Mouse (Mus musculus): ENCODE measurements at regions not wholly inside any gene's neighbourhood (a gene's known extent, or its start where the extent isn't known, plus 50 kb on each side); places are given as distances from the start of the nearest gene placed in this dataset.

- H3K9me3 ChIP-seq, result no peaks in the 10 kb centered on the region
- H3K4me3 ChIP-seq (replicated peaks), result no peak overlapping the region
Measured at GRCm38 (mm10) chr15:93710493-93711149, 114.9 kb upstream of the Prickle1 start.

GRCm38 (mm10) chr15:93706366-93706930 lies 110.8 kb upstream of the Prickle1 start:
- no peak overlapping the region for H3K4me3 ChIP-seq (replicated peaks)
- H3K27me3 ChIP-seq (replicated peaks), result peaks cover 8% of the 10 kb centered on the region
- no peaks in the 10 kb centered on the region for H3K36me3 ChIP-seq (replicated peaks; ENCODE audit: low read length)
- H3K9me3 ChIP-seq, result no peaks in the 10 kb centered on the region
- no peak for TF ChIP-seq GATA1 (IDR thresholded peaks at IDR 0.05; ENCODE audit: borderline replicate concordance, low read length)
- TF ChIP-seq FLI1 (IDR thresholded peaks at IDR 0.05; ENCODE audit: low read length), result no peak
- peaks cover 16% of the 10 kb centered on the region for H3K4me1 ChIP-seq

More at GRCm38 (mm10) chr15:93710493-93711149, 114.9 kb upstream of the Prickle1 start:
- peaks cover 31% of the 10 kb centered on the region for H3K4me1 ChIP-seq
- peaks cover 5% of the 10 kb centered on the region for H3K27me3 ChIP-seq (replicated peaks)
- no peak for TF ChIP-seq FLI1 (IDR thresholded peaks at IDR 0.05; ENCODE audit: low read length)
- TF ChIP-seq GATA1 (IDR thresholded peaks at IDR 0.05; ENCODE audit: borderline replicate concordance, low read length), result no peak
- H3K36me3 ChIP-seq (replicated peaks; ENCODE audit: low read length), result no peaks in the 10 kb centered on the region

GRCm38 (mm10) chr15:93705651-93706050 lies 110.0 kb upstream of the Prickle1 start:
- Histone ChIP-seq H3K4me1 (peaks cover 15% of the 10 kb centered on the region), H3K27me3 (replicated peaks) (peaks cover 6% of the 10 kb centered on the region), H3K4me3 (replicated peaks) (no peak overlapping the region), H3K36me3 (replicated peaks; ENCODE audit: low read length) (no peaks in the 10 kb centered on the region), H3K9me3 (no peaks in the 10 kb centered on the region)
- TF ChIP-seq GATA1 (IDR thresholded peaks at IDR 0.05; ENCODE audit: borderline replicate concordance, low read length), result no peak
- TF ChIP-seq FLI1 (IDR thresholded peaks at IDR 0.05; ENCODE audit: low read length), result no peak

- no peaks in the 10 kb centered on the region for H3K36me3 ChIP-seq (replicated peaks; ENCODE audit: low read length)
- H3K9me3 ChIP-seq, result no peaks in the 10 kb centered on the region
- H3K27me3 ChIP-seq (replicated peaks), result peaks cover 6% of the 10 kb centered on the region
- TF ChIP-seq FLI1 (IDR thresholded peaks at IDR 0.05; ENCODE audit: low read length) (no peak), GATA1 (IDR thresholded peaks at IDR 0.05; ENCODE audit: borderline replicate concordance, low read length) (no peak)
- no peak overlapping the region for H3K4me3 ChIP-seq (replicated peaks)
- H3K4me1 ChIP-seq, result peaks cover 15% of the 10 kb centered on the region
Measured at GRCm38 (mm10) chr15:93705109-93705508, 109.4 kb upstream of the Prickle1 start.

- H3K9me3 ChIP-seq, result no peaks in the 10 kb centered on the region
- peaks cover 20% of the 10 kb centered on the region for H3K4me1 ChIP-seq
Measured at GRCm38 (mm10) chr15:93701017-93701416, 105.3 kb upstream of the Prickle1 start.

GRCm38 (mm10) chr15:93699971-93700370 lies 104.3 kb upstream of the Prickle1 start:
- TF ChIP-seq GATA1 (IDR thresholded peaks at IDR 0.05; ENCODE audit: borderline replicate concordance, low read length) (no peak), FLI1 (IDR thresholded peaks at IDR 0.05; ENCODE audit: low read length) (no peak)

More at GRCm38 (mm10) chr15:93701017-93701416, 105.3 kb upstream of the Prickle1 start:
- Histone ChIP-seq H3K27me3 (replicated peaks) (peaks cover 5% of the 10 kb centered on the region), H3K36me3 (replicated peaks; ENCODE audit: low read length) (no peaks in the 10 kb centered on the region), H3K4me3 (replicated peaks) (no peak overlapping the region)
- no peak for TF ChIP-seq GATA1 (IDR thresholded peaks at IDR 0.05; ENCODE audit: borderline replicate concordance, low read length)

GRCm38 (mm10) chr15:93698182-93698822 lies 102.6 kb upstream of the Prickle1 start:
- H3K27me3 ChIP-seq (replicated peaks), result peaks cover 7% of the 10 kb centered on the region
- H3K36me3 ChIP-seq (replicated peaks; ENCODE audit: low read length), result no peaks in the 10 kb centered on the region
- peaks cover 25% of the 10 kb centered on the region for H3K4me1 ChIP-seq
- H3K4me3 ChIP-seq (replicated peaks), result no peak overlapping the region
- no peaks in the 10 kb centered on the region for H3K9me3 ChIP-seq
- no peak for TF ChIP-seq FLI1 (IDR thresholded peaks at IDR 0.05; ENCODE audit: low read length)
- TF ChIP-seq GATA1 (IDR thresholded peaks at IDR 0.05; ENCODE audit: borderline replicate concordance, low read length), result no peak

More at GRCm38 (mm10) chr15:93699971-93700370, 104.3 kb upstream of the Prickle1 start:
- no peak overlapping the region for H3K4me3 ChIP-seq (replicated peaks)
- H3K36me3 ChIP-seq (replicated peaks; ENCODE audit: low read length), result no peaks in the 10 kb centered on the region
- H3K4me1 ChIP-seq, result peaks cover 25% of the 10 kb centered on the region
- H3K9me3 ChIP-seq, result no peaks in the 10 kb centered on the region
- H3K27me3 ChIP-seq (replicated peaks), result peaks cover 8% of the 10 kb centered on the region

GRCm38 (mm10) chr15:93690717-93691116 lies 95.0 kb upstream of the Prickle1 start:
- no peak for TF ChIP-seq FLI1 (IDR thresholded peaks at IDR 0.05; ENCODE audit: low read length)
- no peak for TF ChIP-seq GATA1 (IDR thresholded peaks at IDR 0.05; ENCODE audit: borderline replicate concordance, low read length)
- peaks cover 25% of the 10 kb centered on the region for H3K9me3 ChIP-seq
- H3K36me3 ChIP-seq (replicated peaks; ENCODE audit: low read length), result no peaks in the 10 kb centered on the region
- no peak overlapping the region for H3K4me3 ChIP-seq (replicated peaks)
- peaks cover 16% of the 10 kb centered on the region for H3K27me3 ChIP-seq (replicated peaks)
- H3K4me1 ChIP-seq, result peaks cover 6% of the 10 kb centered on the region

GRCm38 (mm10) chr15:93690011-93690410 lies 94.3 kb upstream of the Prickle1 start:
- no peaks in the 10 kb centered on the region for H3K36me3 ChIP-seq (replicated peaks; ENCODE audit: low read length)
- H3K4me1 ChIP-seq, result peaks cover 3% of the 10 kb centered on the region; the same call in 1 of the 2 replicates
- H3K4me3 ChIP-seq (replicated peaks), result no peak overlapping the region
- H3K27me3 ChIP-seq (replicated peaks), result peaks cover 16% of the 10 kb centered on the region
- no peak for TF ChIP-seq GATA1 (IDR thresholded peaks at IDR 0.05; ENCODE audit: borderline replicate concordance, low read length)
- no peak for TF ChIP-seq FLI1 (IDR thresholded peaks at IDR 0.05; ENCODE audit: low read length)
- H3K9me3 ChIP-seq, result peaks cover 25% of the 10 kb centered on the region

- no peak for TF ChIP-seq FLI1 (IDR thresholded peaks at IDR 0.05; ENCODE audit: low read length)
- TF ChIP-seq GATA1 (IDR thresholded peaks at IDR 0.05; ENCODE audit: borderline replicate concordance, low read length), result no peak
- peaks cover 7% of the 10 kb centered on the region for H3K4me1 ChIP-seq
- no peaks in the 10 kb centered on the region for H3K36me3 ChIP-seq (replicated peaks; ENCODE audit: low read length)
- peaks cover 14% of the 10 kb centered on the region for H3K27me3 ChIP-seq (replicated peaks)
- no peak overlapping the region for H3K4me3 ChIP-seq (replicated peaks)
- peaks cover 25% of the 10 kb centered on the region for H3K9me3 ChIP-seq
Measured at GRCm38 (mm10) chr15:93686385-93686784, 90.7 kb upstream of the Prickle1 start.
